Mouse (Mus musculus): ENCODE data around the gene Btg4. TPM values are rescaled to one million over a fixed set of nuclear protein-coding genes. Genes with fewer than 3 reads are reported as not detected.

The Btg4 gene
- total and polyA plus RNA-seq, 3 experiments, result not detected

- H3K4me3 ChIP-seq (ENCODE audit: control insufficient read depth in 1 of 2, insufficient read depth in 1 of 2, low read depth in 2 of 2, low read length in 2 of 2), result no peak overlapping the region
- H3K4me1 ChIP-seq (ENCODE audit: control insufficient read depth in 1 of 2, insufficient read depth in 2 of 2, low read length in 2 of 2), result no peaks in the 10 kb centered on the region
- TF ChIP-seq BHLHE40 (IDR thresholded peaks at IDR 0.05; ENCODE audit: borderline replicate concordance, low read depth, low read length) (no peak), MYB (IDR thresholded peaks at IDR 0.05; ENCODE audit: low read depth, low read length) (no peak), MAFK (IDR thresholded peaks at IDR 0.05; ENCODE audit: borderline replicate concordance, low read depth, low read length) (no peak), TCF12 (IDR thresholded peaks at IDR 0.05; ENCODE audit: low read depth, low read length) (no peak), UBTF (IDR thresholded peaks at IDR 0.05; ENCODE audit: borderline replicate concordance, insufficient read depth, low read depth, low read length) (no peak), JUND (IDR thresholded peaks at IDR 0.05; ENCODE audit: low read depth, low read length) (no peak), USF2 (IDR thresholded peaks at IDR 0.05; ENCODE audit: borderline replicate concordance in 1 of 2, insufficient read depth in 1 of 2, low read depth in 1 of 2, low read length in 2 of 2) (no peak), MAZ (IDR thresholded peaks at IDR 0.05; ENCODE audit: low read depth, low read length) (no peak), MYC (IDR thresholded peaks at IDR 0.05; ENCODE audit: low read depth, low read length) (no peak), EP300 (IDR thresholded peaks at IDR 0.05; ENCODE audit: low read depth in 1 of 2, low read length in 2 of 2) (no peak), CHD2 (IDR thresholded peaks at IDR 0.05; ENCODE audit: low read length) (no peak), ZMIZ1 (IDR thresholded peaks at IDR 0.05; ENCODE audit: low read depth, low read length) (no peak), GABPA (IDR thresholded peaks at IDR 0.05; ENCODE audit: low read depth, low read length) (no peak), GATA1 (IDR thresholded peaks at IDR 0.05; ENCODE audit: low read depth, low read length) (no peak)
- no peaks in the 10 kb centered on the region for H3K36me3 ChIP-seq (ENCODE audit: control insufficient read depth in 1 of 2, insufficient read depth in 2 of 2, low read length in 2 of 2)
- no peak overlapping the region for H3K27ac ChIP-seq (ENCODE audit: control insufficient read depth, low read depth, low read length)
- H3K27me3 ChIP-seq (ENCODE audit: control insufficient read depth in 1 of 2, insufficient read depth in 2 of 2, low read length in 2 of 2), result peaks cover 0 to 3% of the 10 kb centered on the region in 2 experiments; a peak in 2 of 4 replicates
- no peak for DNase-seq (ENCODE audit: low read depth, low spot score)
- no peaks in the 10 kb centered on the region for H3K9me3 ChIP-seq (replicated peaks; ENCODE audit: insufficient read depth, low read length)
- H3K79me2 ChIP-seq (ENCODE audit: control insufficient read depth, insufficient read depth, low read length, poor library complexity), result no peaks in the 10 kb centered on the region
- no peak overlapping the region for H3K9ac ChIP-seq (ENCODE audit: control insufficient read depth, low read depth, low read length, poor library complexity, severe bottlenecking)
These were observed 43.3 kb downstream of the Btg4 start for GRCm38 (mm10) chr9:51103808-51104514.

DNA sequence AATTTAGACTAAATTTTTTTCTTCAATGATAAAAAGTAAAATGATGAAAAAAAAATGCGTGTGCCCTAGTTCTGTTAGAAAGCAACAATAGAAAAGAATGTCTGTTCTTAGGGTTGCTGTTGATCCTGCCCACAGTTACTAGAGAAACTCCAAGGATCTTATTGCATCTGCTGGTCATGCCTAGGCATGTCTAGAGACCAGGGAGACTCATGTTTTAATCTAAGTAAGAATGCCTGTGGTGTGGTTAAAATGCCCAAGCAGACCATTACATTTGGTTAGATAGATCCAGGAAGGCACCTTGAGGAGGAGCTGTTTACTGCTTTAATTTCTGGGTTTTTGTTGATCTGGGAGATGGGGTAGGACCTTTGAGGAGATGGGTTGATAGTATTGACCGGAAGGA, 45.0 kb downstream of the Btg4 start:
- DNase-seq (ENCODE audit: low read depth, low spot score), result no peak
- no peak overlapping the region for H3K4me3 ChIP-seq (ENCODE audit: control insufficient read depth in 1 of 2, insufficient read depth in 1 of 2, low read depth in 2 of 2, low read length in 2 of 2)
- TF ChIP-seq MAFK (IDR thresholded peaks at IDR 0.05; ENCODE audit: borderline replicate concordance, low read depth, low read length) (no peak), BHLHE40 (IDR thresholded peaks at IDR 0.05; ENCODE audit: borderline replicate concordance, low read depth, low read length) (no peak), POLR2A (IDR thresholded peaks at IDR 0.05; ENCODE audit: control insufficient read depth in 1 of 2, insufficient read depth in 1 of 2, low read depth in 1 of 2, low read length in 2 of 2, poor library complexity in 1 of 2) (no peak), MYC (IDR thresholded peaks at IDR 0.05; ENCODE audit: low read depth, low read length) (no peak), ETS1 (IDR thresholded peaks at IDR 0.05; ENCODE audit: low read depth, low read length) (no peak)
- no peaks in the 10 kb centered on the region for H3K4me1 ChIP-seq (ENCODE audit: control insufficient read depth in 1 of 2, insufficient read depth in 2 of 2, low read length in 2 of 2)
- no peak overlapping the region for H3K27ac ChIP-seq (ENCODE audit: control insufficient read depth, low read depth, low read length)
- no peak overlapping the region for H3K9ac ChIP-seq (ENCODE audit: control insufficient read depth, low read depth, low read length, poor library complexity, severe bottlenecking)
- H3K79me2 ChIP-seq (ENCODE audit: control insufficient read depth, insufficient read depth, low read length, poor library complexity), result no peaks in the 10 kb centered on the region
- H3K9me3 ChIP-seq (replicated peaks; ENCODE audit: insufficient read depth, low read length), result no peaks in the 10 kb centered on the region
- H3K36me3 ChIP-seq (ENCODE audit: control insufficient read depth in 1 of 2, insufficient read depth in 2 of 2, low read length in 2 of 2), result no peaks in the 10 kb centered on the region
- H3K27me3 ChIP-seq (ENCODE audit: control insufficient read depth in 1 of 2, insufficient read depth in 2 of 2, low read length in 2 of 2), result peaks cover 0 to 3% of the 10 kb centered on the region in 2 experiments; a peak in 3 of 4 replicates

Data from MEL (cell line).